Mouse (Mus musculus): ENCODE data around the gene Frmd8. TPM values are rescaled to one million over a fixed set of nuclear protein-coding genes. Genes with fewer than 3 reads are reported as not detected.
A peak's percentile ranks its signal among the peaks of the same experiment; 100 is the strongest.

Frmd8 gene
- total and polyA plus RNA-seq, 3 experiments, result 22.8 to 34.4 TPM; not detected in 1

DNA sequence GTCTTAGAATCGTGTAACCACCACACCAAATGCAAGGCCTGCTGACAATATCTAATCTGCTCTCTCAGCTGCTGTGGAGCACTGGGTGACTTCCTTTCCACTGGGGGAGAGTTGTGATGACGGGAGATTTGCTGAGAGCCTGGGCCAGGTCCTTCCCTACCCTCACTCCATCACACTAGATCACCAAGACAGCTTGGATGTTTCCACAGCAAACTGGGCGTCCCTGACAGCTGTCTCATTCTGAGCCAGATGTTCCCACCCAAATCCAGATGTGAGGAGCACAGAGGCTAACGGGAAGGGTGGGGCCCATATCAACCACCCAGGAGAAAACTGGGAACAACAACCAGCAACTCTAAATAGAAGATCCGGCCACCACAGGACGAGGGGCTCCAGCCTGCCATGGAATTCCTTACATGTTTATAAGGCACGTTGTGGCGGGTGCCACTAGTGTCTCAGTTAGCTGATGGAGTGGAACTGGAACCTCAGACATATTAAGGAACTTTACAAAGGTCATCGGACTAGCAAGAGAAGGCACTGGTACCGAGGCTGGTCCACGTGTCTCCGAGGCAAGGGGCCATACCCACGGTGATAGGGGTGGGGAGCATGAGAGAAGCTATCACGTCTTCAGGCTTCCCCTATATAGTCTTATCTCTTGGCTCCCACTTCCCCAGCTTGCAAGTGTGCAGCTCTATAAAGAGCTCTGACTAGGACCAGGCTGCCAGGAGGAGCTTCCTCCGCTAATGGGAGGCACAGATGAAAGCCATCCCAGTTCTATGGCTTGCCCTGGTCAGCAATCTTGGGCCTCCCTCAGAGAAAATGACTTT, 47.3 kb upstream of the Frmd8 start (continued):
- no peak for TF ChIP-seq UBTF (IDR thresholded peaks at IDR 0.05; ENCODE audit: borderline replicate concordance, insufficient read depth, low read depth, low read length)
- peak; percentile 75 for TF ChIP-seq USF1 (IDR thresholded peaks at IDR 0.05; ENCODE audit: low read depth, low read length)
- no peak for TF ChIP-seq USF2 (IDR thresholded peaks at IDR 0.05; ENCODE audit: borderline replicate concordance in 1 of 2, insufficient read depth in 1 of 2, low read depth in 1 of 2, low read length in 2 of 2)
- peak; percentile 75 for TF ChIP-seq SIN3A (IDR thresholded peaks at IDR 0.05; ENCODE audit: low read length)

DNA sequence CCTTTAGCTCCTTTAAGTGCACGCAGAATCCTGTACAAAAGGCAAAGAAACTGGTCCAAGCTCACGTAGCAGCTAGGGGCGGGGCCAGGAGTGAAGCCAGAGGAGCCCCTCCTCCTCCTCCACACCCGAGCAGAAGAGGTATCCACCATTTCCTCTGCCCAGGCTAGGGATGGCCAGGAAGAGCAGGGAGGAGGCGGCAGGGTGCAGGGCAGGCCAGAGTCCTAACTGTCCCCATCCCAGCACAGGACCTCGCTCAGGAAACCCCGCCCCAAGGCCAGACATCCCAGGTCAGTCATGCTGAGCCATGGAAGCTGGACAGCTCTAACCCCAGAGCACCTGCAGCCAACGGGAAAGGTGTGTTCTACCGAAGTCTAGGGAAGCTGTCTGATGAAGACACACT, 46.6 kb upstream of the Frmd8 start:
- Histone ChIP-seq H3K4me1 (ENCODE audit: control insufficient read depth in 1 of 2, insufficient read depth in 2 of 2, low read length in 2 of 2) (peaks cover 12 to 16% of the 10 kb centered on the region in 2 experiments), H3K4me3 (ENCODE audit: control insufficient read depth in 1 of 2, insufficient read depth in 1 of 2, low read depth in 2 of 2, low read length in 2 of 2) (peak overlapping the region; percentile 28 to 38)

DNA sequence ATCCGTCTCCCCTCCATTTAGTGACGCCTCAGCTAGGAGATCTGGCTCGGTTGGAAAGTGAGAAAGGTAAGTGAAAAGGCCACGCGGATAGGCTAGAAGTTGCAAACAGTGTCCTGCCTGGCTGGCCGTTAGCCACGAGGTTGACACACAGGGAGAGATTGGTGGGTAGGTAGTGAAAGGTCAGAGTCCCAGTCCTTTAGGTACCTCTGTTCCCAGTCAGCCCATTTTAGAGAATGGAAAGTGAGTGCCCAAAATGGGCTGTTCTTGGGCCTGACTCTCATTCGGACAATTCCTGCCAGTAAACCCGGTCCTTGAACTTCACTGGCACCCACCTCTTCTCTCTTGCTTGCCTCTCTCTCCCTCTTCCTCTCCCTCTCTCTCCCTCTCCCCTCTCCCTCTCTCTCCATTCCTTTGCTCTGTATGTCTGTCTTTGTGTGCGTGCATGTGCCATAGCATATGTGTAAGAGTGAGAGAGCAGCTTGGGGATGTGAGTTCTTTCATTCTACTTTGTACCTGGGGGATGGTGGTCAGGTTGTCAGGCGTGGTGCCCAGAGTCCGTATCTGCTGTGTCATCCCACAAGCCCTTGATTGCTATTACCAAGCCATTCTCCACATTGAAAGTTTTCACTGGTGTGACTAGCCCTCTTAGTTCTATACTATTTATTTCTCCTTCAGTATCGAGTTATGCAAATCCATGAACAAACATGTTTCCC, 38.1 kb upstream of the Frmd8 start, which contains the start of gene Dpf2:
Gene Dpf2 (minus strand): TSS at position 4 of the 713 bp plus-strand sequence.
- DNase-seq (ENCODE audit: low read depth, low spot score), result peak; percentile 64
- no peak for TF ChIP-seq RCOR1 (IDR thresholded peaks at IDR 0.05; ENCODE audit: low read depth, low read length)
- no peak for TF ChIP-seq MAFK (IDR thresholded peaks at IDR 0.05; ENCODE audit: borderline replicate concordance, low read depth, low read length)
- no peak for TF ChIP-seq POLR2AphosphoS2 (IDR thresholded peaks at IDR 0.05; ENCODE audit: low read length)
- TF ChIP-seq NELFE (IDR thresholded peaks at IDR 0.05; ENCODE audit: low read depth, low read length), result peak; percentile 74; the same call in 1 of the 2 replicates
- TF ChIP-seq MYC (IDR thresholded peaks at IDR 0.05; ENCODE audit: low read depth, low read length), result 0 out of 2 replicates have a peak, but pooled peaks have one; percentile 20
- TF ChIP-seq MYB (IDR thresholded peaks at IDR 0.05; ENCODE audit: low read depth, low read length), result no peak
- 0 out of 2 replicates have a peak, but pooled peaks have one; percentile 34 for TF ChIP-seq ZMIZ1 (IDR thresholded peaks at IDR 0.05; ENCODE audit: low read depth, low read length)
- no peak for TF ChIP-seq ETS1 (IDR thresholded peaks at IDR 0.05; ENCODE audit: low read depth, low read length)
- no peak for TF ChIP-seq SMC3 (IDR thresholded peaks at IDR 0.05; ENCODE audit: low read depth, low read length)
- no peak for TF ChIP-seq UBTF (IDR thresholded peaks at IDR 0.05; ENCODE audit: borderline replicate concordance, insufficient read depth, low read depth, low read length)
- peak; percentile 49; the same call in 1 of the 2 replicates for TF ChIP-seq GABPA (IDR thresholded peaks at IDR 0.05; ENCODE audit: low read depth, low read length)
- 0 out of 2 replicates have a peak, but pooled peaks have one; percentile 27 for TF ChIP-seq MAZ (IDR thresholded peaks at IDR 0.05; ENCODE audit: low read depth, low read length)
- no peak for TF ChIP-seq GATA1 (IDR thresholded peaks at IDR 0.05; ENCODE audit: low read depth, low read length)
- TF ChIP-seq SIN3A (IDR thresholded peaks at IDR 0.05; ENCODE audit: low read length), result peak; percentile 20; the same call in 1 of the 2 replicates
- peak; percentile 20; the same call in 1 of the 2 replicates for TF ChIP-seq JUND (IDR thresholded peaks at IDR 0.05; ENCODE audit: low read depth, low read length)
- no peak for TF ChIP-seq MEF2A (IDR thresholded peaks at IDR 0.05; ENCODE audit: extremely low read depth, insufficient replicate concordance, low read depth, low read length, poor library complexity, severe bottlenecking)
- TF ChIP-seq EP300 (IDR thresholded peaks at IDR 0.05; ENCODE audit: low read depth in 1 of 2, low read length in 2 of 2), result no peak
- peak; percentile 41; the same call in 1 of the 2 replicates for TF ChIP-seq MXI1 (IDR thresholded peaks at IDR 0.05; ENCODE audit: low read depth, low read length)
- TF ChIP-seq RAD21 (IDR thresholded peaks at IDR 0.05; ENCODE audit: low read depth, low read length), result no peak
- no peak for TF ChIP-seq ZNF384 (IDR thresholded peaks at IDR 0.05; ENCODE audit: low read depth, low read length)
- TF ChIP-seq KAT2A (conservative IDR thresholded peaks at IDR 0.05; ENCODE audit: low read depth, low read length), result no peak

More for the DNA sequence above, 46.6 kb upstream of the Frmd8 start:
- TF ChIP-seq NELFE (IDR thresholded peaks at IDR 0.05; ENCODE audit: low read depth, low read length), result no peak
- TF ChIP-seq POLR2A (IDR thresholded peaks at IDR 0.05; ENCODE audit: control insufficient read depth in 1 of 2, insufficient read depth in 1 of 2, low read depth in 1 of 2, low read length in 2 of 2, poor library complexity in 1 of 2), result 0 out of 4 replicates have a peak, but pooled peaks of 1 of the 2 experiments have one; percentile 9
- peak; percentile 66; the same call in 1 of the 2 replicates for TF ChIP-seq MAZ (IDR thresholded peaks at IDR 0.05; ENCODE audit: low read depth, low read length)
- no peaks in the 10 kb centered on the region for H3K9me3 ChIP-seq (replicated peaks; ENCODE audit: insufficient read depth, low read length)
- peaks cover 0 to 12% of the 10 kb centered on the region in 2 experiments; a peak in 2 of 4 replicates for H3K36me3 ChIP-seq (ENCODE audit: control insufficient read depth in 1 of 2, insufficient read depth in 2 of 2, low read length in 2 of 2)
- peak overlapping the region; percentile 90 for H3K27ac ChIP-seq (ENCODE audit: control insufficient read depth, low read depth, low read length)
- DNase-seq (ENCODE audit: low read depth, low spot score), result peak; percentile 68
- no peaks in the 10 kb centered on the region for H3K27me3 ChIP-seq (ENCODE audit: control insufficient read depth in 1 of 2, insufficient read depth in 2 of 2, low read length in 2 of 2)
- peak overlapping the region; percentile 54 for H3K9ac ChIP-seq (ENCODE audit: control insufficient read depth, low read depth, low read length, poor library complexity, severe bottlenecking)
- H3K79me2 ChIP-seq (ENCODE audit: control insufficient read depth, insufficient read depth, low read length, poor library complexity), result no peaks in the 10 kb centered on the region

More for the DNA sequence above, 38.1 kb upstream of the Frmd8 start, which contains the start of gene Dpf2:
- peaks cover 2 to 29% of the 10 kb centered on the region in 2 experiments; a peak in 3 of 4 replicates for H3K36me3 ChIP-seq (ENCODE audit: control insufficient read depth in 1 of 2, insufficient read depth in 2 of 2, low read length in 2 of 2)
- H3K79me2 ChIP-seq (ENCODE audit: control insufficient read depth, insufficient read depth, low read length, poor library complexity), result peaks cover 40% of the 10 kb centered on the region
- no peaks in the 10 kb centered on the region for H3K27me3 ChIP-seq (ENCODE audit: control insufficient read depth in 1 of 2, insufficient read depth in 2 of 2, low read length in 2 of 2)
- peak within 1 kb of the TSS; percentile 87 to 99 for H3K4me3 ChIP-seq (ENCODE audit: control insufficient read depth in 1 of 2, insufficient read depth in 1 of 2, low read depth in 2 of 2, low read length in 2 of 2)
- no peaks in the 10 kb centered on the region for H3K9me3 ChIP-seq (replicated peaks; ENCODE audit: insufficient read depth, low read length)
- peak within 1 kb of the TSS; percentile 89 for H3K27ac ChIP-seq (ENCODE audit: control insufficient read depth, low read depth, low read length)
- peaks cover 8 to 27% of the 10 kb centered on the region in 2 experiments for H3K4me1 ChIP-seq (ENCODE audit: control insufficient read depth in 1 of 2, insufficient read depth in 2 of 2, low read length in 2 of 2)
- peak within 1 kb of the TSS; percentile 97 for H3K9ac ChIP-seq (ENCODE audit: control insufficient read depth, low read depth, low read length, poor library complexity, severe bottlenecking)
